Mouse (Mus musculus) testis, postnatal 10 days (tissue): ENCODE measurements around the gene Ttc26.

Source experiments
- DNase-seq: peaks from one replicate; pipeline ENCODE4 v3.0.0; 2021; ENCODE audit warnings: low spot score

The Ttc26 gene

DNA sequence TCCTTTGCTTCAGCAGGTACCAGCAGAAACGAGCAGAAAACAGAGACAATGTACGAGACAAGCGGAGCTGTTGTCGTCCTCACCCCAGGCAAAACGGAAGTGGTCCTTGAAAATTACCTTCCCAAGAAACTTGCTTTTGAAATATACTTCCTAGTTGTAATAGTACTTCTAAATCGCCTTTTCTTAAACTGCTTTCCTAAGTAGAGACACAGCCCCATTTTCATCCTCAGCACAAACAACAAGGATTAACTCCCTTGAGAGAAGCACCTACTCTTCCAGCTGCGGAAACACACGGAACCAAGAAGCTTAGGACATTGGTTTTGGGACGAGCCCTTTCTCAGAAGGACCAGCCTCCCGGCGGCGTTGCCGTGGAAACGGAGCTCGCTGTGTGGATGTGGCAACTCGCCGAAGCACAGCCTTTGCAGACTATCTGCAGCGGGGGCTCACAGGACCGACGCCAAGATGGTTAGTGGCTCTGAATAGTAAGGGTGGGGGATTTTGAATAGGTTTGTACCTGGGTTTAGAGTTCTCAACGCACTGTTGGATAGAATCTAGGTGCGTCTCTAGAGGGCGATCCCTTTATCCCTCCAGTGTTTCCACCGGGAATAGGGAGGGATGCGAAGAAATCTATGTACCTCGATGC lies at the start of gene Ttc26:
Gene Ttc26 (plus strand): TSS at position 341 of the 643 bp plus-strand sequence.
- peak; percentile 91 for DNase-seq

- DNase-seq: no peak
Observed at GRCm38 (mm10) chr6:38335264-38335663, 46.0 kb upstream of the Ttc26 start.

GRCm38 (mm10) chr6:38337166-38337705 lies 44.0 kb upstream of the Ttc26 start:
- no peak for DNase-seq

- DNase-seq: no peak
Observed at GRCm38 (mm10) chr6:38337951-38338350, 43.3 kb upstream of the Ttc26 start.

- no peak for DNase-seq
Observed at GRCm38 (mm10) chr6:38339078-38339477, 42.2 kb upstream of the Ttc26 start.

DNA sequence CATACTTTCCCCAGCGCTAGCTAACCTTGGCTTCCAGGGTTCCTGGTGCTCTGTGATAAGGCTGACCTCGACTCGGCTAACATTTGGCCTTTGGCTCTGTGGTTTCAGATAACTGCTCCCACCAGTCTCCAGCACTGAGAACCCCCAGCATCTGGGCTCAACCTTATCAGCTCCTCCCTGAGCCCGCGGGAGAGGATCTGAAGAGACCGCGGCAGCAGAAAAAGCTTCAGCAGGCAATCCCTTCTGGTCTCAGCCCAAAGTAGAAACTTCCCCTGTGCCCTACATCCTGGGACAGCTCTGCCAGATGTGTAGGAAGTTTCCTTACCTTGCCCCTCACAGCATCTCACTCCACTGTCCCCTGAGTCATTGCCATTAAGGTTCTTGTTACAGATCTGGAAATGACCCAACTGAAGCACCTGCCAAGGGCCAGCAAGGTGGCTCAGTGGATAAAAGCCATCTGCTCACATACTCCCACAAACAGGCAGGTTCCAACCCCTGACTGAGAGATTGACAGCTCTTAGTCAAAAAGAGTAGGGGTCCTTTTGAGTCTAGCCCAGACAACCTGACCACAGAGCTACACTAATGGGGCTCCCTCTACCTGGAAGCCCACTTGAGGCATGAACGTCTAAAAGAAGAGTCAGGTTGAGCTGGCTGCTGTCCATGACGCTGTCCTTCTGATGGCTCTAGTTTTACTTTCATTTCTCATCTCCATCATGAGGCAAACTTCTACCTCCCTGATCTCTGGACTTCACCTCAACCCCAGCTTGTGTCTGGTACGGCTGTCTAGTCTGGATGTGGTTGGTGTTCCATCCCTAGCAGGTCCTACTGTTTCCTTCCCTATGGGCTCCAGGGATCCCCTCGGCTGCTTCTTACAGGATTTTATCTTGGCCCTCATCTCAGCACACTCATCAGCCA lies 39.3 kb upstream of the Ttc26 start:
- DNase-seq: no peak

DNA sequence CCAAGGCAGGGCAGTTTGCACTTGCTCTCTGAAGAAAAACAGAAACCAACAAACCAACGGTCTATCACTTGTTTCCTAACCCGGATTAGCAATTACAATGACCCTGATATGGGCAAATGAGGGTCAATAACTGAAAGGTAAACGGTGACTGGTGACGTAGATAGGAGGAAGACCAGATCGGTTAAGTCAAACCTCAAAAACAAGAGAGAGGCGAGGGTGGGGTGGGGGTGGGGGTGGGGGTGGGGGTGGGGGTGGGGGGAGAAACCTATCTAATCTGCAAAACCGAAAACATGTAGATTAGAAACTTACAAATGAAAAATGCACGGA lies 38.6 kb upstream of the Ttc26 start:
- no peak for DNase-seq

DNA sequence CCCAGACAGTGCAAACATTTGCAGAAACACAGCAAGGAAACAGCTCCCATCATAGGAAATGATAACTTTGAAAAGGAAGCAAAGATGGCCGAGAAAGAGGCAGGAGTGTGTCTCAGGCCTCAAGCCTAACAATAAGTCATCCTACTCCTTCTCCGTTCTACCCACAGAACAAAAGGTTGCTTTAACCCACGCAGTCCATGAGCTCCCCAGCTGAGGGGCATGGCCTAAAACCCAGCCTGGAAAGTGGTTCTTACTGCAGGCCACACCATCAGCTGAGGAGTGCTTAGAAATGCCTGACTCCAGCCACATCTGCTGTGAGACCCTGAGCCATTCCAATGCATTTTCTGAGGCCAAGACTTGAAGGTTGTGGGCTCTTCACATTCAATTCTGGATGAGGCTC lies 37.7 kb upstream of the Ttc26 start:
- DNase-seq: no peak

DNA sequence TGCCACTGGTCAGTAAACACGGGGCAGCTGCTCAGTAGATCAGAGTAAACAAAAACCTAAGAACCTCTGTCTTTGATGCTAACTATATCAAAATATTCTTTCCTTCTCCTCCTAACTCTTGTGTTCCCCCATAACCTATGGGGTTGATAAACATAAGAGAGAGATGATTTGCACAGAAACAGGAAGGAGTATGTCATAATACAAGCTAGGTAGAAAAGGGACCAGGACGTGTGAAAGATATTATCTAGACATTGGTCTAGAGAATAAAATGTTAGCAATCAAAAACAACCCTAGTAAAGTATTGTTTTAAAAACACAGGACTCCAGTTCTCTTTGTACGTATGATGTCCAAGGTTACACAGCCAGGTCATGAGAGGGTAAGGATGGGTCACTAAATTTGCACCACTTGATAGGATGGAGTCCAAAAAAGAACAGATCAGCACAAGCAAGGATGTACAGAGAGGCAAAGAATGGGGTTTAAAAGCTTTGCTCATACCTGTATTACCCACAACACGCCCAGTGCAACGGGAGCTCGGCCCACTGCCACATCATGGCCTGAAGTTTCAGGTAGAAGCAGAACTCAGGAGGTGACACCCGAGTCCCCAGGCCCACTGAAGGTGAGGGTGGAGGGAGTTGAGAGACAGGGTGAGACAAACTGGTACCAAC lies 37.1 kb upstream of the Ttc26 start:
- no peak for DNase-seq

- peak; percentile 55 for DNase-seq
Observed at GRCm38 (mm10) chr6:38345796-38346195, 35.5 kb upstream of the Ttc26 start.

DNA sequence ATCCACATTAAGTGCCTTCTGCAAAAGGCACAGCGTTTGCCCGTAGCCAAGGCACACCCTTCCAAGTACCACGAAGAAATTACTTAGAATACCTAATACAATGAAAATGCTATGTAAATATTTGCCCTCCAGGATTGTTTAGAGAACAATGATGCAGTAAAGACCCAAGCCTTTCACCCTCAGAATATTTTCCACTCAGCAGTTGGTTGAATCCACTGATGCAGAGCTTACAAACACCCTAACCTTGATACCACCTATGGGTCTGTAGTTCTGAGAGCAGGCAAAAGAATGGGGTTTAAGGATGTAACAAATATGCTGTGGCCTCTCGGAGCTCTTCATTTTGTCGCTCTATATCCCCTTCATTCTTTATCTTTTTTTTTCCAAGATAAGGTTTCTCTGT lies 33.4 kb upstream of the Ttc26 start:
- DNase-seq: no peak

DNA sequence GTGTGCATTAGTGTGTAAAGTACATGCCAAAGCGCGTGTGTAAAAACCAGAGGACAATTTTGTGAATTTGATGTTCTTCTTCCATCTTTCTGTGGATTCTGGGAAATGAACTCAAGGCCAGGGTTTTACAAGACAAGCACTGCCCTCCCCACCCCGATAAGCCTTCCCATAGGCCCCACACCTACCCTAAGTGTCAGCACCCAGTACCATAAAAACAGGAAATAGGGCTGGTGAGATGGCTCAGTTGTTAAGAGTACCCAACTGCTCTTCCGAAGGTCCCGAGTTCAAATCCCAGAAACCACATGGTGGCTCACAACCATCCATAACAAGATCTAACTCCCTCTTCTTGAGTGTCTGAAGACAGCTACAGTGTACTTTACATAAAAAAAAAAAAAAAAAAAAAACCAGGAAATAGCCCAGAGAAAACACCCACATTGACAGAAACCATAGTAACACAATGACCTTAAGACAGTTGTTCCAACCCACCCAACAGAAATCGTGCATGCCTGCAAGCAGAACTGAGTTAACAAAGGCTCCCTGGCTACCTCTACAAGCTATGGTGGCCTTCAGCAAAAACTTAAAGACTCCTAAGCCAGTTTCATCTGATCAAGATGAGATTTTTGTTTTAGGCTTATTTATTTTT lies 32.3 kb upstream of the Ttc26 start:
- no peak for DNase-seq

- DNase-seq: no peak
Observed at GRCm38 (mm10) chr6:38349806-38350205, 31.5 kb upstream of the Ttc26 start.

GRCm38 (mm10) chr6:38351930-38352329 lies 29.3 kb upstream of the Ttc26 start:
- DNase-seq: no peak

- DNase-seq: no peak
Observed at GRCm38 (mm10) chr6:38352451-38352850, 28.8 kb upstream of the Ttc26 start.

- DNase-seq: no peak
Observed at GRCm38 (mm10) chr6:38353181-38353580, 28.1 kb upstream of the Ttc26 start.

DNA sequence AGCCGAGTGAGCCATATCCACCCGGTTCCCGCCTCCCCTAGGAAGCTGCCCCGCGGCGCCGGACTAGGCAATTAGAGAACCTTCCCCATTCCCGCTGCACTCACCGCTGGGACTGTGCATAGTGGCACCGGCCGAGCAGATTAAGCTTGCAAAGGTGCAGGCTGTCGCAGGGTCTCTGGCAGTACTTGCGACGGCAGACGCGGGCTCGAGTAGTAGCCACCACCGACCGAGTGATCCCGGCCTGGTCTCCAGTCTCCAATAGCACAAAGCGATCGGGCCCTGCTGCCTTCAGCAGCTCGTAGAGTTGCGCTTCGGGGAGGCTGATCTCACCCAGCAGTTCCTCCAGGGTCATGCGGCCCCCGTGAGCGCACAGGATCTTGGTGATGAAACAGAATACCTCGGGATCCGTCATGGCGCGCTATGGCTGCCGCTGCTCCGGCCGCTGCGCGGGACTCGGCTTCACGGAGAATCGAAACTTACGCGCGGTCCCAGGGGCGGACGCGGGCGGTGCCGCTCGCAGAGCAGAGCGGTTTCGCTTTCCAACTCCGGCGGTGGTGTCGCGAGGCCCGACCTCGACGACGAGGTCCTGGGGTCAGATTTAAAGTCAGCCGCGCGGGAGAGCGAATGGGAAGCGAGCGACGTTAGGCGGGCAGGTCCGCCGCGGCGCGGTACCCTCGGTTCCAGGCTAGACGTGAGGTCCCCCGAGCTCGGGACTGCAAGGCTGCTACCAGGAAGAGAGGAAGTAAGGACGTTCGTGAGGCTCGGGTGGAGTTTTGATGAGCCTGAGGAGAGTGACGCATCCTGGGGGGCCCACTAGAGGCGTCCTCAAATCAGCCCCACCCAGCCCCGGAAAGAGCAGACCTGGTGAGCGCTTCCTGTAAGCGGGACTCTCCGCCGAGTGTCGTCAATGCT lies 27.2 kb upstream of the Ttc26 start, which contains the start of gene Zc3hav1:
Gene Zc3hav1 (minus strand): TSS at position 793 of the 912 bp plus-strand sequence.
- peak; percentile 80 for DNase-seq

- DNase-seq: no peak
Observed at GRCm38 (mm10) chr6:38354723-38355353, 26.4 kb upstream of the Ttc26 start.

GRCm38 (mm10) chr6:38355354-38355823 lies 25.9 kb upstream of the Ttc26 start:
- DNase-seq: no peak

- DNase-seq: no peak
Observed at GRCm38 (mm10) chr6:38355862-38356261, 25.4 kb upstream of the Ttc26 start.
